Mouse (Mus musculus) bone marrow, adult 2 months (tissue): ENCODE results near the gene Dock1. TPM values are rescaled to one million over a fixed set of nuclear protein-coding genes. Genes with fewer than 3 reads are reported as not detected.

Experiments used
- H3K27ac ChIP-seq: fragments of 200-500 bp; 2 replicates; pipeline ENCODE4 v1.5.1; 2012; ENCODE audit warnings: low read depth, mild to moderate bottlenecking, control low read depth, inconsistent platforms, low read length; ENCODE audit not compliant: control insufficient read depth, poor library complexity, insufficient read depth
- H3K4me1 ChIP-seq: fragments of 200-500 bp; 2 replicates; pipeline ENCODE4 v1.6.1; 2011; ENCODE audit warnings: low read length; ENCODE audit not compliant: control insufficient read depth, insufficient read depth
- H3K4me3 ChIP-seq: fragments of 200-500 bp; replicated peaks from 2 replicates; pipeline ENCODE3; 2011; ENCODE audit warnings: mild to moderate bottlenecking, low read depth, low read length, control low read depth; ENCODE audit not compliant: control insufficient read depth
- CTCF ChIP-seq: fragments of 200-500 bp; IDR thresholded peaks from 2 replicates; pipeline ENCODE4 v1.5.1; 2011; ENCODE audit warnings: low read length, control low read depth; ENCODE audit not compliant: control insufficient read depth, insufficient read depth
- POLR2A ChIP-seq: fragments of 200-500 bp; IDR thresholded peaks from 2 replicates; pipeline ENCODE4 v1.6.1; 2011; ENCODE audit warnings: low read depth, mild to moderate bottlenecking, control low read depth, low read length, borderline replicate concordance; ENCODE audit not compliant: control insufficient read depth
- WGBS: fragments of 180-500 bp; shearing (Covaris S2); methylation state at CpG from one replicate; pipeline ENCODE4 v1.1.7; 2018; 5-methylcytosine and 5-hydroxymethylcytosine counted together
- polyA plus RNA-seq: library from polyadenylated mRNA; stranded (reverse); fragments of >200 nt; gene quantifications from 2 replicates; pipeline ENCODE4 v1.2.4, GENCODE M21; 2011; ENCODE audit warnings: low replicate concordance; ENCODE audit not compliant: missing spikeins, insufficient read depth, insufficient read length

Gene Dock1
- polyA plus RNA-seq, 1 experiment: 9.2 TPM

DNA sequence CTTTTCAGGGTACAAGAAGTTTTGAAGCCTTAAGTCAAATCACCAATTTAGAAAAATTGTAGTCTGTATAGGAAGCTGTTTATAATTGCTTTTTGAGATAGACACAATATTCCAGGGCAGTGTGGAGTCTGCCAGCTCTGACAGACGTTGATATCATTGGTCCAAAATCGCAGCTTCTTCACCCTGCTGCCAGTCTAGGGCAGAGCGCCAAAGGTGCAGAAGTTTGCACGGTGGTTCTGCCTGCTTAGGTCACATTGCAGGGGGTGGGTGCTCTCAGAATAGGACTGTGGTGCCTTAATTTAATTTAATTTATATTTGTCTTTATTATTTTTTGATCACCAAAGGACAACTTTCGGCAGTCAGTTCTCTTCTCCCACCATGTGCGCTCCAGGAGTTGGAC, 288.6 kb downstream of the Dock1 start:
- H3K4me3 ChIP-seq: no peak overlapping the region
- no peaks in the 10 kb centered on the region for H3K4me1 ChIP-seq
- WGBS: 80% methylated on average over 6 of the region's 6 CpGs
- TF ChIP-seq POLR2A (no peak), CTCF (no peak)
- H3K27ac ChIP-seq: no peak overlapping the region

- Histone ChIP-seq H3K4me3 (no peak overlapping the region), H3K4me1 (no peaks in the 10 kb centered on the region), H3K27ac (no peak overlapping the region)
- WGBS: 69% methylated on average over 4 of the region's 4 CpGs
- TF ChIP-seq CTCF (peak; percentile 39; the same call in 1 of the 2 replicates), POLR2A (no peak)
Measured at GRCm38 (mm10) chr7:134960871-134961270, 290.4 kb downstream of the Dock1 start.

GRCm38 (mm10) chr7:134961608-134962007, 291.2 kb downstream of the Dock1 start:
- Histone ChIP-seq H3K4me1 (no peaks in the 10 kb centered on the region), H3K4me3 (no peak overlapping the region), H3K27ac (no peak overlapping the region)
- 83% methylated on average over 2 of the region's 2 CpGs for WGBS
- TF ChIP-seq POLR2A: no peak
- TF ChIP-seq CTCF: no peak

DNA sequence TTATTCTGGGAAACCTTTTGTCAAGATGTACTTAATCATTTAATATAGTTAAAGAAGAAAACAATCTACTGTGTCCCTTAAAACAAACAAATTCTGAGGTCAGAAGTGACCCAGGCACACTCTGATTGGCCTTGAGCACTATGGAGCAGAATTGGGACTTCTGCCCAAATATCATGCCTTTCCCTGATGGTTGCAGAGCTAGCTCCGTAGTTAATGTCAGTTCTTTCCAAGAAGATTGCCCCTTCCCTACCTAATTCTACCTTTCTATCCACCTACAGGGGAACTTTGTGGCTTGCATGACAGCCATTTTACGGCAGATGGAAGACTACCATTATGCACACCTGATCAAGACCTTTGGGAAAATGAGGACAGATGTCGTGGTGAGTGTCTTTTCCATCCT, 319.8 kb downstream of the Dock1 start:
- TF ChIP-seq POLR2A (no peak), CTCF (no peak)
- WGBS: 82% methylated on average over 3 of the region's 3 CpGs
- no peak overlapping the region for H3K27ac ChIP-seq
- no peak overlapping the region for H3K4me3 ChIP-seq
- H3K4me1 ChIP-seq: no peaks in the 10 kb centered on the region

DNA sequence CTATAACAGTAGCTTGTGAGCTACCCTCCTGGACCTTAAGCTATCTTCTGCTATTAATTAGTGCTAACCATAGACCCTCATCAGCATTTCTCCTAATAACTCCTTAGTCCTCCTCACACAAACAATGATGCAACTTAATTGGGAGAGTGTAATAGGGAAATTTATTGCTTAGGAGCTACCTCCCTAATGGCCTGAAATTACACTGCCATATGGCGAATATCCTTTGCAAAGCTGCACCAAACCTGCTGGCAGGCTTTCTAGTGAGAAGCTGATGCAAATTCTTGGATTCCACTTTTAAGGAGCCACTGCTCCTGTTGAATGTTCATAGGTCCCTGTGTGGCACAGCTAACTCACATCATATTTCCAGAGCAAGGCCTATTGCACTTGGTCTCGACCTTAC, 320.5 kb downstream of the Dock1 start:
- 70% methylated on average over 2 of the region's 2 CpGs for WGBS

DNA sequence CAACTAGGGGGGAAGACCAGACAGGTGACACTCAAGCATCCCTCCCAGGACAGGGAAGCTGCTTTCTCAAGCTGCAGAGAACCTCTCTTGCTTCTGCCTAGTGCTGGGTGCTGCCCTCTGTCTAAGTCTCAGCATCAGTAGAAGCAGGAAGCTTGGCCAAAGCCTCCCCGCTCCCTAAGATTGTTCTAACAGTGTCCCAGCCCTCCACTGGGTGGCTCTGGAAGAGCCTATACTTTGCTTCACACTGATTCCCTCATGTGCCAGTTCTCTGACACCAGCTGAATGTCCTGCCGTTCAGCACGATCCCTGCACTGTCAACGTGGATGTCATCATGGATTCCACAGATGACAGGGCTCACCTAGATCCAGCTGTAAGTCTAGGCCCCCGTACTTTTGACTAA, 324.5 kb downstream of the Dock1 start:
- 79% methylated on average over 5 of the region's 5 CpGs for WGBS
- Histone ChIP-seq H3K4me3 (no peak overlapping the region), H3K27ac (no peak overlapping the region), H3K4me1 (no peaks in the 10 kb centered on the region)
- TF ChIP-seq CTCF (no peak), POLR2A (no peak)

More for the DNA sequence above, 320.5 kb downstream of the Dock1 start:
- TF ChIP-seq CTCF (no peak), POLR2A (no peak)
- Histone ChIP-seq H3K4me1 (no peaks in the 10 kb centered on the region), H3K4me3 (no peak overlapping the region), H3K27ac (no peak overlapping the region)

- TF ChIP-seq POLR2A: no peak
- no peak for TF ChIP-seq CTCF
- Histone ChIP-seq H3K27ac (no peak overlapping the region), H3K4me1 (no peaks in the 10 kb centered on the region), H3K4me3 (no peak overlapping the region)
- 82% methylated on average over 1 of the region's 1 CpGs for WGBS
Measured at GRCm38 (mm10) chr7:135002216-135002615, 331.8 kb downstream of the Dock1 start.

DNA sequence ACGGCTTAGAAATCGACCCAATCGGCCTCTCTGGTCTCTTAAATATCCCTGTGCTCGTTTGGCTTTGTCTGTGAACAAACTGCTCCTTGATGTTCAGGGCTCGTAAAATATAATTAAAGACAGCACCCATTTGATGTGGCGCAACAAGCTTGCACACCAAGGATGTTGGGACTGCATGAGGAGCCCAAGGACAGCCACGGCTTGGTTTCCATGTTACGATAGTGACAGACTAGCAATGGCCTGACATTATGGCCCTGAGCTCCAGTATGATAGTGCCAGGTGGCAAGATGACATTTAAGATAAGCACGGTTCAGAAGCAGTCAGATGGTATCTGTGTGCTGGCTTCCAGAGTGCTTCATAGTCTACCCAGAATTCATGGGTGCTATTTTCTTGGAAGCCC, 332.4 kb downstream of the Dock1 start:
- Histone ChIP-seq H3K4me1 (no peaks in the 10 kb centered on the region), H3K27ac (no peak overlapping the region), H3K4me3 (no peak overlapping the region)
- WGBS: 76% methylated on average over 9 of the region's 9 CpGs
- TF ChIP-seq CTCF (no peak), POLR2A (no peak)

DNA sequence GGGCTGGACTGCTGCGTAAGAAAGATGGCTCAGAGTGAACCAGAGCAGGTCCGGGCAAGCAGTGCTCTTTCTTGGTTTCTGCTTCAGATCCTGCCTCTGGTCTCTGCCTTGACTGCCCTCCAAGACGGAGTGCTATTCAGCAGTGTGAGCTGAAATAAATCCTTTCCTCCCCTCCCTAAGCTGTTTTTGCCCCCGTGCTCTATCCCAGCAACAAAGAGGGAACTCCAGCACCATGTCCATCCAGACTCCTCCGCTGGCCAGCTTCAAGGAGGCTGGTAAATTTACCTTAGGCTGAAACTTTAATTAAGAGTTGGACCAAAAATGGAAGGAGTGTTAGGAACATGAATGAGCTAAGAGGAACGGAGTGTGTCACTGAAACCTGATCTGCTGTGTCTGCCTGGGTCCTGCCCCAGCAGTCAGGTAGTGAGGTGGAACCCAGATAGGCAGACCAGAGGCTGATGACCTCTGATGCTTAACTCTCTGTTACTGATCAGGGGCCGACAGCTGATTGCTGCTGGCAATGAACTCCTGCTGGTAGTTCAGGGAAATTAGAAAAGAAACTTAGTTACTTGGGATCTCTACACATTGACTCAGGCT, 335.6 kb downstream of the Dock1 start:
- 83% methylated on average over 7 of the region's 7 CpGs for WGBS
- H3K4me3 ChIP-seq: no peak overlapping the region
- no peak for TF ChIP-seq POLR2A
- no peak for TF ChIP-seq CTCF
- H3K27ac ChIP-seq: no peak overlapping the region
- no peaks in the 10 kb centered on the region; the same call in 1 of the 2 replicates for H3K4me1 ChIP-seq
